Mouse (Mus musculus): Measurements from ENCODE around the gene Ppy. TPM values are rescaled to one million over a fixed set of nuclear protein-coding genes. Genes with fewer than 3 reads are reported as not detected.

Ppy gene
- not detected for total RNA-seq (2021)
- long read RNA-seq, experiment 1 = 0 reads
- long read RNA-seq, experiment 2 = 0 reads

GRCm38 (mm10) chr11:102101219-102101618 lies at the start of gene Ppy:
Ppy (minus strand) TSS chr11:102101319.
- DNase-seq (ENCODE audit: low spot score) = no peak

DNA sequence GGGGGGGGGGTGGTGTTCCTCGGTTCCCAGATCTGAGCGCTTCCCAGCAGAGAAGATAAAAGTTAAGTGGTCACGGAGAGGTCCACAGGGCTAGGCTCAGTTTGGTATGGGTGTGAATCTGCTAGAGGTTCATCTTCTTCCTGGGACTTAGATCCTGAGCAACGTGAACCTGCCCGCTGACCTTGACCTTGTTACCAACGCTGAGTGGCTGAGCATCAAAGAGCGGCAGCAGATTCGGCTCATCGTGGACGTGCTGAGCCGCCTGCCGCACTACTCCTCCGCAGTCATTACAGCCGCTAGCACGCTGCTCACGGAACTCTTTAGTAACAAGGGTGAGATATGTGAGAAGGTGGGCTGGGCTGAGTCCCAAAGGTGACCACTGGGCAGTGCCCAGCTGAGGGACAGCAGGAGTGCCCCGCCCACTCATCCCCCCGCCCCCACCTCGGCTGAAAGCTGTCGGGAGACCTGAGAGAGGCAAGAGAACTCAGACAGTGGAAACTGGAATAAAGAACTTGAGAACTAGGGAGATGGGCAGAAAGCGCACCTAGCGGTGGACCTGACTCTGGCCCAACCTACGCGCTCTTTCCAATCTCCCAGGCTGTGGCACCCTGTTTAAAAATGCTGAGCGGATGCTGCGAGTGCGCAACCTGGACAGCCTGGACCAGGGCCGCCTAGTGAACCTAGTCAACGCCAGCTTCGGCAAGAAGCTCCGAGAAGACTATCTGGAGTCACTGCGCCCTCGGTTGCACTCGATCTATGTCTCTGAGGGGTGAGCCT lies 46.3 kb upstream of the Ppy start:
- DNase-seq (ENCODE audit: low spot score) = no peak

GRCm38 (mm10) chr11:102146531-102146930 lies 45.4 kb upstream of the Ppy start:
- no peak for DNase-seq (ENCODE audit: low spot score)

DNA sequence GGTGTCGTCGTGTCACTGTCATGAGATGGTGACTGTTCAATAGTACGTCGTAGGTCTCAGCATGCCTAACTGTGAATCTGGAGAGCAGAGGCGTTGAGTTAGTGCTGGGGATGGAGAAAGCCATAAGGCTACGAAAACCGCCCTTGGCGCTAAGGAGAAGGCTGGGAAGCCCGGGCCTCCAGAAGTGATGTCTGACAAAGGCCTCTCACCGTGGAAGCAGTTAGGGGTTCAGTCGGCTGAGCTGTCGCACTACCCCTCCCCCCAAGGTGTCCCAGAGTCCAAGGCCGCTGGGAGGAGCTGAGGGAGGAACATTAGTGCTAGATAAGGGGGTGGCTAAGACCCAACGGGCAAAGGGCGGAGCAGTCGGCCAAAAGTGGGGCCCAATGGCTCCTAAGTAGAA lies 44.9 kb upstream of the Ppy start:
- DNase-seq (ENCODE audit: low spot score) = no peak

- DNase-seq (ENCODE audit: low spot score) = no peak
Measured at GRCm38 (mm10) chr11:102145471-102146001, 44.4 kb upstream of the Ppy start, which contains the start of gene Nags. Nags (plus strand) TSS chr11:102145513.

DNA sequence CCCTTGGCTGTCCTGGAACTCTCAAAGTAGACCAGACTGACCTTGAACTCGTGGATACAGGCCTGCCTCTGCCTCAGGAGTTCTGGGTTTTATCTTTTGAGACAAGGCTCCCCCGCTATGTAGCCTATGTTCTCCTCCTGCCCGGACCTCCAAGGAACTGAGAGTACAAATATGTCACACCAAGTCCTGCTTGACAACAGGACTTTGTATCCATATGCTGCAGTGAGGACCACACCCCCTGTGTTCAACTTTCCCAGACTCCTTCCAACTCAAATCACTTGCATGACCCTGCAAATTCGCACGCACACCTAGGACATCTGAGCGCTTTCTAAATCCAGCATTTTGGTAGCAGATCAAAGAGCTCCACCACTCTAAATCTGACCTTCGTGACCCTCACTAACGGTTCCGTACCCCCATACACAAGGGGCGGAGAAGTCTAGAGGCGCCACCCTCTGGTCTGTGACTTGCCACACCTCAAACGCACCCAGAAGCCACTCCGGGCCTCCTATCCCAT lies 43.9 kb upstream of the Ppy start:
- no peak for DNase-seq (ENCODE audit: low spot score)

DNA sequence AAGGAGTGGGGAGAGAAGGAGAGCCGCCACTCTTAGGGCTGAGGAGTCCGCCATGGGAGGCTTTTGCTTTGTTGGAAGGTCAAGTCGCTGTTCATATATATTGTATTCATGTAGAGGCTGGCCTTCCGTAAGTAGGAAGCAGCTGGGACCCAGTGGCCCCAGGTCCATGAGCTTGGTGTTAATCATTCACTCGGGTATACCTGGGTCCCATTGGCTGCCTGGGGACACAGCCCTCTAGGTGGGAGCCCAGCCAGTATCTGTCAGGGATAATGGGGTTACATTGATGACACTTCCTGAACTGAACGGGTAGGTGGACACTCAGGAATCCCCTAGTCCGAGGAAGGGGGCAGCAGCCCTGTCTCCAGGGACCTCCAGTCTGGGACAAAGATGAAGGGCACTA lies 41.2 kb upstream of the Ppy start:
- DNase-seq (ENCODE audit: low spot score) = no peak

DNA sequence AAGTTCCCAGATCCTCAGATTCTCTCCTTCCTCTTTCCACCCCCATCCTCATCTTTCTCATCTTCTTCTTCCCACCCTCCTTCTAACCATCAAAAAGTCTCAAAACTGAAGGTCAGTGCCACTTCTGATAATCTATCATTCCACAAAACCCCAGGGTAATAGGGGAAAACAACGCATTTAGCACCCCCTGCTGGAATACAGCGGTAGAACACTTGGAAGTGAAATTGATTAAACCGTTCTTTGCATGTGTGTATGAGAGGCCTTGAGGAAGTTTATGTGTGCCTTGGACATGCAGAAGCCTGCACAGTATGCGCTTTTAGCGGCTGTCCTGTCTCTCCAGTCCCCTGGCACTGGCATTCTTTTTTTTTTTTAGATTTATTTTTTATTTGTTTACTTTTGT lies 39.4 kb upstream of the Ppy start:
- DNase-seq (ENCODE audit: low spot score) = peak; percentile 65

- DNase-seq (ENCODE audit: low spot score) = peak; percentile 68
Measured at GRCm38 (mm10) chr11:102138447-102138740, 37.3 kb upstream of the Ppy start.

GRCm38 (mm10) chr11:102137625-102138446 lies 36.7 kb upstream of the Ppy start:
- DNase-seq (ENCODE audit: low spot score) = no peak

DNA sequence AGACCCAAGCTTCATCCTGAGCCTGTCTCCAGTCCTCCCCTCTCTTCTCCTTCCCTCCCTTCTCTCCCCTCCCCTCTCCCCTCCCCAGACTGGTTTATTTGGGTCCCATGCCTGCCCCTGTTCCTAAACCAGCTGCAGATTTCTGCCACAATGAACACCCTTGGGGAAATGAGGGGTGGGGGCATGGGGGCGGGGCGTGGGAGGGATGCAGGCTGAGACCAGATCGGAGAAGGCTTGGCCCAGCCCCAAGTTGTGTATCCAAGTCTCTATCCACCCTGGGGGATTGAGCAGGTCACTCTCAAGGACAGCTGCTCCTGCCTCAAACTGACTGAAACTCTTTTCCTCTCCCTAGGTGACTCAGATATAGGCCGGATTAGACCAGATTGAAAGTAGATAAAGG lies 33.4 kb upstream of the Ppy start:
- no peak for DNase-seq (ENCODE audit: low spot score)

GRCm38 (mm10) chr11:102117386-102117785 lies 16.3 kb upstream of the Ppy start:
- DNase-seq (ENCODE audit: low spot score) = no peak

GRCm38 (mm10) chr11:102116241-102116640 lies 15.1 kb upstream of the Ppy start:
- DNase-seq (ENCODE audit: low spot score) = no peak

DNA sequence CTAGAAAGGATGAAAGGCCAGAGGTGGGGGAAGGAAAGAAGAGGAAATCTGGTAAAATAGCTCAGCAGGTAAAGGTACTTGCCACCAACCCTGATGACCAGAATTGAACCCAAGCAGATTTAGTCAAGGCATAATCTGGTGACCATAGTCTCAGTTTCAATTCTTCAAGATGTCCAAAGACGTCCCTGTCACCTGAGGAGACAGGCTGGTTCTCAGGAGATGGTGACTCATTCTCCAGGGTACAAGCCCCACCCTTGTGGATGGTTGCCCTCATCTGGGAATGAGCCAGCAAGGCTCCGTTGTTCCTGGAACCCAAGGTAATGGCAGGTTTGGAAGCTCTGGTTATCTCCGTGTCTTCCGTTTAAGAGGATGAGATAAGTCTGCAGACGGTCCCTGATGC lies 10.5 kb upstream of the Ppy start:
- no peak for DNase-seq (ENCODE audit: low spot score)

GRCm38 (mm10) chr11:102107732-102108131 lies 6.6 kb upstream of the Ppy start, which contains the start of gene Pyy:
Pyy (minus strand) TSS chr11:102107832.
- no peak for DNase-seq (ENCODE audit: low spot score)

- no peak for DNase-seq (ENCODE audit: low spot score)
Measured at GRCm38 (mm10) chr11:102106911-102107310, 5.8 kb upstream of the Ppy start.

DNA sequence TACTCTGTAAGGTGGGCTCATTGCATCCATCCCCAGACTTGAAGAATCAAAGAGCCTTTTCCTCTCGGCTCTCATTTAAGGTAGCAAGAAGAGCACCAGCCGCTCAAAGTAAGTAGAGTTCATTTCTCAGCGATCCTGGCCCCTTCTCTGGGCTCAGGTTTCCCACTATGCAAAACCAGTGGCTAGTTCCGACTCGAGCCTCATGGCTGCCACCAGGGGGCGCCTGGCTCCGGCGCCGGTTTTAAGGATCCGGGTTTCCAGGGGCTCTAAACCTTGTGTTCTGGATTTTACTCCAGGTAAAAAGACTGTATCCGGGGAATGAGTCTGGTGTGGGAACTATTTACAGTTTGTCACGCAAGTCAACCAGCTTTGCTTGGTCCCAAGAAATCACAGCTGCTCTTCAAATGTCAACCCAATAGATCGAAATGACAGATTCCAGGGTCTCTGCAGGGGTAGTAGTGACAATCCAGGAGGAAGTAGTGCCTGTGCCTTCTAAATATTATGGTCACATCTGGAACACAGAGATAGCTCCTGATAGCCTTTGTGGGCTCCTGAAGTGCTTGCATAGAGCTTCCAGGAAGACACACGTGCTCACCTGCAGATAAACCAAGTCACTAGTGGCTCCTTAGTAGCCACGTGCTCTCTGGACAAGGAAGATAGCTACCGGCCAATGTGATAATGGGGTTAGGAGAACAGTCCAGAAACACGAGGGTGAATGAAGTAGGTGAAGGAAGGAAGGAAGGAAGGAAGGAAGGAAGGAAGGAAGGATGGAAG lies 1.6 kb upstream of the Ppy start:
- DNase-seq (ENCODE audit: low spot score) = peak; percentile 43

- DNase-seq (ENCODE audit: low spot score) = peak; percentile 44
Measured at GRCm38 (mm10) chr11:102096887-102097391, 4.2 kb downstream of the Ppy start.

DNA sequence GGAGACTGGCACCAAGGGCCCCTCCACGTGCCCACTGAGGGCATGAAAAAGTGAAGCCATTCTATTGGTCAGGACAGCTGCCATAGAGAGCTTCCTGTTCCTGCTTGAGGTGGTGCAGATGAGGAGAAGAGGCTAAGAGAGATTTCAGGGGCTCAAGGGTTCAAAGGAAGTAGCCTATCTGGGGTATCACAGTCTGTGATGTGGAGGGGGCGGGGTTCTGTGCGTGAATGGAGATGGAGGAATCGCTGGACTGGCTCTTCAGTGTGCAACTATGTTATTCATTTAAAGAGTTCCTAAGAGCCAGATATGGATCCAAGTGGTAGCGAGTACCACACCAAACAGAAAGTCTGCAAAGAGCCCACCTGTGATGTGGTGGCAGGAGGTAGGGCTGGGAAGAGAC lies 4.7 kb downstream of the Ppy start:
- no peak for DNase-seq (ENCODE audit: low spot score)

DNA sequence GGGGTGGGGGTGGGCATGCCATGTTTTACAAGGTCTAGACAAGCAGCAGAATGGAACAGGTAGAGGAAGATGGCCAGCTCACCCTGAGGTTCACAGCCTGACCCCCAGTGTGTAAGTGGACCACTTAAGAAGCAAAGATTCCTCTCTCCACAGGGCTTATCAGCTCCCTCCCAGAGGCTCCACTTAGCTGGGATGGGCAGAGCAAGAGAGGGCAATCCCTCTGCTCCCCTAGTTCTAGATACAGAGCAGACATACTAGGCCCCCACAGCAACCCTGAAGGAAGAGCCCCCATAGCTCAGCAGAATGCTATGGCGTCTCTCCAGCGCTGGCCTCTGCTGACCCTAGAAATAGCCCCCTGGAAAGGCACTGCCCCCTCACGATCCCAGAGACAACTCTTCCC lies 5.4 kb downstream of the Ppy start:
- DNase-seq (ENCODE audit: low spot score) = no peak

DNA sequence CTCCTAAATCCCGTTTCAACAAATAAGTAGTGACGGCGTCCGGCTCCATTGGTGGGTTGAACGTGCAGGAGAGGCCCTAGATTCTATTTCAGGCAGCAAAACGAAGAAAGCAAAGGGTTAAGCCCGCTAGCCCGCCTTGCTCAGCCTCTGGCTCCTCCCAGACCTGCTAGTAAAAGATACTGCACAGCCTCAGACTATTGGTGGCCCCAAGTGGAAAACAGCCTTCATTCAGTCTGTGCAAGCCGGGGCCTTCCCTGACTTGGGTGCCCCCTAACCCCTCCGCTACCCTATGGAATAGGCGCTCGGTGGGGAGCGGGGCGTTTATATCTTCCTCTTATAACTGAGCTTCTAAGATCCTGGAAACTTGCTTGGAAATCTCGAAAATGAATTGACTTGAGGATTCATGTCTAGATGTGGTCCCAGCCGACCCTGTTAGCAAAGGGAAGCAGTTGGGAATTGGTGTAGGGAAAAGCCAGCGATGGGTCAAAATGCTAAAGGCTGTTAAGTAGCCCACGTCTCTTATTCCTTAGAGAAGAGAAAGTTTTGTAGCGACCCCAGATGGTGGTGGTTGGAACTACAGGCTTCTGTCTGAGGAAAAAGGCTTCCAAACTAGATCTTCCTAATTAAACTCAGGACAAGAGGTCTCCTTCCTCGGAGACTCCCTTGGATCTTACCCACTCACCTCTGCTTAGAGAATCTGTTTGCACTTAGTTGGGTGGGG lies 11.9 kb downstream of the Ppy start:
- peak; percentile 55 for DNase-seq (ENCODE audit: low spot score)
